Mouse (Mus musculus) liver, embryonic 14.5 days (tissue): ENCODE results near the gene Smoc2. TPM values are rescaled to one million over a fixed set of nuclear protein-coding genes. Genes with fewer than 3 reads are reported as not detected.

Source experiments
- ATAC-seq: fragments of 200-750 bp; cut with Nextera tagmentation; 2 replicates; pipeline ENCODE4 v1.8.0; 2017; ENCODE audit warnings: moderate number of reproducible peaks, mild to moderate bottlenecking, moderate library complexity; ENCODE audit not compliant: insufficient read depth
- DNase-seq, 3 experiments: peaks; one replicate each; pipeline ENCODE4 v3.0.0-alpha.2; 2012 to 2013; ENCODE audit warnings: low read depth in 3 of 3, low spot score in 3 of 3
- H3K27ac ChIP-seq: fragments of 300-500 bp; sonication (generic); 2 replicates; pipeline ENCODE4 v1.5.1; 2014; ENCODE audit warnings: moderate library complexity, mild to moderate bottlenecking, control low read depth, inconsistent platforms
- H3K27me3 ChIP-seq: fragments of 300-500 bp; sonication (generic); 2 replicates; pipeline ENCODE4 v1.6.1; 2014; ENCODE audit warnings: mild to moderate bottlenecking, low read length, moderate library complexity; ENCODE audit not compliant: control insufficient read depth, insufficient read depth
- H3K36me3 ChIP-seq: fragments of 300-500 bp; sonication (generic); replicated peaks from 2 replicates; pipeline ENCODE4 v1.6.1; 2014; ENCODE audit warnings: low read depth; ENCODE audit not compliant: control insufficient read depth, insufficient read depth
- H3K4me1 ChIP-seq, 2 experiments: fragments of 200-500 bp in 1 of 2; fragments of 300-500 bp in 1 of 2; sonication (generic) in 1 of 2; replicated peaks; 2 replicates each; pipeline ENCODE4 v1.6.1; 2012 to 2014; ENCODE audit warnings: antibody characterized with exemption in 1 of 2, inconsistent platforms in 1 of 2, low read length in 1 of 2; ENCODE audit not compliant: control insufficient read depth in 2 of 2, insufficient read depth in 2 of 2
- H3K4me2 ChIP-seq: fragments of 300-500 bp; sonication (generic); 2 replicates; pipeline ENCODE4 v1.6.1; 2014; ENCODE audit warnings: low read depth, mild to moderate bottlenecking, control low read depth, moderate library complexity
- H3K4me3 ChIP-seq, 2 experiments: fragments of 200-500 bp in 1 of 2; fragments of 300-500 bp in 1 of 2; sonication (generic) in 1 of 2; 2 replicates each; pipeline ENCODE4 v1.5.1; 2012 to 2014; ENCODE audit warnings: low read depth in 2 of 2, low read length in 2 of 2, mild to moderate bottlenecking in 2 of 2, control low read depth in 1 of 2, inconsistent platforms in 1 of 2, moderate library complexity in 1 of 2; ENCODE audit not compliant: insufficient read depth in 1 of 2
- H3K9ac ChIP-seq: fragments of 300-500 bp; sonication (generic); replicated peaks from 2 replicates; pipeline ENCODE4 v1.6.1; 2014; ENCODE audit warnings: mild to moderate bottlenecking, control low read depth, moderate library complexity
- H3K9me3 ChIP-seq: fragments of 300-500 bp; sonication (generic); 2 replicates; pipeline ENCODE4 v1.6.1; 2016; ENCODE audit warnings: low read length, mixed read lengths; ENCODE audit not compliant: control insufficient read depth
- CTCF ChIP-seq: IDR thresholded peaks from 2 replicates; pipeline ENCODE4 v1.5.1; 2016; ENCODE audit warnings: antibody characterized with exemption, low read depth, control low read depth
- EP300 ChIP-seq: IDR thresholded peaks from 2 replicates; pipeline ENCODE4 v1.6.1; 2016; ENCODE audit warnings: antibody characterized with exemption, low read depth
- WGBS: fragments of 180-500 bp; shearing (Covaris S2); extraction: QIAGEN DNeasy Blood & Tissue Kit; methylation state at CpG from one replicate; pipeline ENCODE4 v1.1.7; 2014; ENCODE audit not compliant: insufficient replicate concordance; 5-methylcytosine and 5-hydroxymethylcytosine counted together
- polyA plus RNA-seq, 2 experiments: library from polyadenylated mRNA; depleted of rRNA in 1 of 2; stranded (reverse) in 1 of 2; unstranded in 1 of 2; fragments of >200 nt; fragmentation: Nextera tagmentation in 1 of 2; extraction: Ambion mirVana in 1 of 2; gene quantifications; 2 replicates each; pipeline versions ENCODE4 v1.2.1 to v1.2.3; 2012 to 2014

Gene Smoc2
- polyA plus RNA-seq, 2 experiments: 2.4 to 3.8 TPM

DNA sequence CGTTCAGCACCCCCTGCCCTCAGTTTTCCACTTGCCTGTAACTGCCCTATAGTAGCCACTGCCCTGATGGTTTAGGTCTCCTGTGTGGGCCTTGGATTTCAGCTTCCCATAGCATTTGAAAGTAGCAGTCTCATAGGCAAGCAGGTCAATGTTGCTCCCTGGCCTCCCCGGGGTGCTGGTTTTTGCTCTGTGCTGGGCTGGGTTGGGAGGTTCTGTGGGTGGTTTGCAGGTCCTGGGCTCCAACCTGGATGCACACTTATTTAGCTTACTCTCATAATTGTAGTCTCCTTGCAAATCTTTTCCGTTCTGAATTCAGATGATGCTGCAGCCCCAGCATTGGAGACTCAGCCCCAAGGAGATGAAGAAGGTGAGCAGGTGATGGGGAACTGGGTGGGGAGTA, 67.6 kb downstream of the Smoc2 start:
- ATAC-seq: no peak
- TF ChIP-seq EP300 (no peak), CTCF (no peak)
- no peak for DNase-seq

DNA sequence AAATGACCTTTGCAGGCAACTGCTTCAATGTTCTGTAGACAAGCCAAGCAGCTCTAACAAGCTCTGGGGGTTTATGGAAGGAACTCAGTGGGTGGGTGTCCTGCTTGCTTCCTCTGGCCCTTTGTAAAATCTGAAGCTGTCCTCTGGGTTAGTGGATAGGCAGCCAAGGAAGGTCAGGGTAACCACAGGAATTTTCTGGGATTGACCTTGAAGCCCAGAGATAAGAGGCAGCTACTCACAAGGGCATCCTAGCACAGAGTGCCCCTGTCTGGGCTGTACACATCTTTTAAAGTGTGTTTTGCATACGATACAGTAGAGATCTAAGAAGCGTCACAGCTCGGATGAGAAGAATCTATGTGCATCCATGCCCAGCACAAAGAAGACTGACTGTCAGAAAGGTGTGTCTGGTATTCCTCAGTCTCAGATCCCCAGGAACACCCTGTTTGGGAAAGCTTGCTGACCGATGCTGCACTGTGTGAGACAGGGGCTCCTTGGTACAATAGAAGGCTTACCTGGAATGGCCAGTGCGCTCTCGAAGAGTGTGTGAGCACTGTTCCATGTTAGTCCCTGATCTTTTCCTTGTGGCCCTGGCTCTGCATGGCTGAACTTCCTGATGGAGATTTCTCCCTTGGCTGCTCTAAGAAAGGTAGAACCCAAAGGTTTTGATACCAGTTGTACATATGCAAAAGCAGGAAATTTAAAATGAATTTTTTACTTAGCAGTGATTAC, 69.9 kb downstream of the Smoc2 start:
- DNase-seq: no peak
- H3K4me2 ChIP-seq: no peak overlapping the region
- ATAC-seq: no peak
- TF ChIP-seq EP300: no peak
- no peak for TF ChIP-seq CTCF
- no peak overlapping the region for H3K4me3 ChIP-seq
- no peak overlapping the region for H3K27ac ChIP-seq
- H3K9ac ChIP-seq: no peak overlapping the region
- no peaks in the 10 kb centered on the region for H3K27me3 ChIP-seq
- WGBS: 72% methylated on average over 6 of the region's 6 CpGs
- no peaks in the 10 kb centered on the region for H3K36me3 ChIP-seq
- H3K9me3 ChIP-seq: no peaks in the 10 kb centered on the region
- no peaks in the 10 kb centered on the region for H3K4me1 ChIP-seq

More for the DNA sequence above, 67.6 kb downstream of the Smoc2 start:
- H3K36me3 ChIP-seq: no peaks in the 10 kb centered on the region
- H3K4me1 ChIP-seq: no peaks in the 10 kb centered on the region
- H3K9me3 ChIP-seq: no peaks in the 10 kb centered on the region
- WGBS: 49% methylated on average over 3 of the region's 3 CpGs
- no peak overlapping the region for H3K27ac ChIP-seq
- no peaks in the 10 kb centered on the region for H3K27me3 ChIP-seq
- no peak overlapping the region for H3K4me3 ChIP-seq
- no peak overlapping the region for H3K4me2 ChIP-seq
- no peak overlapping the region for H3K9ac ChIP-seq

DNA sequence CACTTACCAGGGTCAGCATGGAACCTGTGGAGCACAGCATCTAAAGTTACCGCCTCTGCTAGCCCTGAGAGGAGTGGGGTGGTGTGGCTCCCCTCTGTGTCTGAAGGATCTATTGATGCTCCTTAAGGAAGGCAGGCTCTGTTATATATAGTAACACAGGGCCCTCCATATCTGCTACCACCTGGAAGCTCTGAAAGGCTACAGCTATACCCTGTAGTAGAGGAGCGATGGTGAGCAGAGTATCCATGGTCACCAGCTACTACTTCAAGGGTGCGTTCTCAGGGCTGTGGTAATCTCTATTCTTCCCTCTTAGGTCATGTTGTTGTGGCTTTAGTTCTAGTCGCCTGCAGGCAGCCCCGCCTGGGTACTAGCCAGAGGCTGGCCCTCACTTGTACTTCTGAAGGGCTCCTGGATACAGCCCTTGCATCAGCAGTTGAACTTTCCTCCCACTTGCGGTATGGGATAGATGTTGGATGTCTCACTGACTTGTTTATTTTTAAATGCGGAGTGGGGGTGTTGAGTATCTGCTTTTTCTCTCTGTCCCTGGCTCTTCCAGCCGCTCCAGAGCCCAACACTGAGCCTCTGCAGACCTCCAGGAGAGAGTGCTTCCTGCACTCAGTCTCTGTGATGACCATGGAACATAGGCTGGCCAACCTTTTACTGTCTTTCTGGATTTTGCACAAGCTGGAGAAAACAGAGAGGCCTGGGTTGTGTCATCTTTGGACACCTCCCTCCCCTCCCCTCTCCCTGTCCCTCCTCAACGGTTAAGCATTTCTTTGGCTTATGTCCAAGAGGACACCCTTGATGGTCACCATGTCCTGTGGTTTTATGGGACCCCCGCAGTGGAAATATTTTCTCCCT, 74.1 kb downstream of the Smoc2 start:
- no peaks in the 10 kb centered on the region for H3K36me3 ChIP-seq
- H3K4me1 ChIP-seq: no peaks in the 10 kb centered on the region
- no peak overlapping the region for H3K4me2 ChIP-seq
- DNase-seq (no peak), ATAC-seq (no peak)
- H3K4me3 ChIP-seq: no peak overlapping the region
- no peak overlapping the region for H3K9ac ChIP-seq
- no peaks in the 10 kb centered on the region for H3K27me3 ChIP-seq
- 50% methylated on average over 10 of the region's 10 CpGs for WGBS
- no peak overlapping the region for H3K27ac ChIP-seq
- H3K9me3 ChIP-seq: no peaks in the 10 kb centered on the region
- TF ChIP-seq CTCF: no peak

DNA sequence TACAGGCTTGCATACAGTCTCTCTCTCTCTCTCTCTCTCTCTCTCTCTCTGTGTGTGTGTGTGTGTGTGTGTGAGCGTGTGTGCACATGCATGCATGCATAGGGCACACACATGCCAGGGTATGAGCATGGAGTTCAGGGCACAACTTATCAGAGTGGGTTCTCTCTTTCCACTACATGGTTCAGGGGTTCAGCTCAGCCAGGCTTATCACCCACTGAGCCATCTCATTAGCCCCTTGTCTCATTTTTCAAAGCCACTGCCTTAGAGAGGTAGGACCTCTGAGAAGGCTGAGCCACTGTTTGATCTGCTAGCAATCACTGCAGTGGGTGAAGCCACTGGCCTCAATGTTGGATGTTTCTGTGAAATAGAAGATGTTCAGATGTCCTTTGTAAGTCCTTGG, 82.2 kb downstream of the Smoc2 start:
- DNase-seq: no peak
- H3K9ac ChIP-seq: no peak overlapping the region
- H3K27me3 ChIP-seq: no peaks in the 10 kb centered on the region
- no peaks in the 10 kb centered on the region for H3K36me3 ChIP-seq
- WGBS: 40% methylated on average over 1 of the region's 1 CpGs
- no peaks in the 10 kb centered on the region for H3K9me3 ChIP-seq
- H3K4me2 ChIP-seq: no peak overlapping the region
- ATAC-seq: no peak
- no peak overlapping the region for H3K27ac ChIP-seq
- no peaks in the 10 kb centered on the region for H3K4me1 ChIP-seq
- H3K4me3 ChIP-seq: no peak overlapping the region
- TF ChIP-seq EP300: no peak
- no peak for TF ChIP-seq CTCF

DNA sequence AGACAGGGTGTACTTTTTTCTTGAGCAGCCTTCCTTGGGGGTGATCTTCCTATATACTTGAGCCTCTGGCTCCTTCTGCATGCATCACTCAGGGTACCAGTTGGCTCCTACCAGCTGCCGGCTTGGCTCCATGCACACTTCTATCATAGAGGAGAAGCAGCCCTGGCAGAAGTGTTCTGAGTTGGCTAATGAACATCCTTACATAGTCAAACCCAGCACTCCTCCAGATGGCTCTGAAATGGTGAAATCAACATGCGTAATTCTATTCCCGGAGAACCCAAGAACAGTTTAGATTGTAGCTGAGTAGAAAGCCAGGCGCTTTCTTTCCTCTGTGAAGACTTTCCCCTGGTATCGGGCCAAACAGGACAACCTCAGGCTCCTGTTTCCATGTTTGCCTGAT, 91.2 kb downstream of the Smoc2 start:
- 71% methylated on average over 5 of the region's 5 CpGs for WGBS
- TF ChIP-seq EP300 (no peak), CTCF (no peak)
- Histone ChIP-seq H3K9ac (no peak overlapping the region), H3K9me3 (no peaks in the 10 kb centered on the region), H3K27me3 (no peaks in the 10 kb centered on the region), H3K27ac (no peak overlapping the region), H3K36me3 (no peaks in the 10 kb centered on the region), H3K4me2 (no peak overlapping the region), H3K4me3 (no peak overlapping the region), H3K4me1 (0 out of 4 replicates have a peak, but pooled peaks cover 0 to 2% of the 10 kb centered on the region in 2 experiments)
- no peak for ATAC-seq
- DNase-seq: no peak
